Mouse (Mus musculus): Measurements from ENCODE around the gene Tradd.
"Not testable (repeated sequence)": the region's sequence is repeated elsewhere in the genome, so short reads cannot be mapped to it uniquely, and the experiment has no call there.

Tradd gene

GRCm38 (mm10) chr8:105251954-105252353, 12.5 kb downstream of the Tradd start:
- DNase-seq (ENCODE audit: low read depth, low spot score) = no peak

- DNase-seq (ENCODE audit: low read depth, low spot score) = no peak
Observed at GRCm38 (mm10) chr8:105241016-105241415, 23.4 kb downstream of the Tradd start.

GRCm38 (mm10) chr8:105237442-105238142, 26.8 kb downstream of the Tradd start:
- DNase-seq (ENCODE audit: low read depth, low spot score) = no peak

- DNase-seq (ENCODE audit: low read depth, low spot score) = no peak
Observed at GRCm38 (mm10) chr8:105235206-105235605, 29.2 kb downstream of the Tradd start.

- no peak for DNase-seq (ENCODE audit: low read depth, low spot score)
Observed at GRCm38 (mm10) chr8:105233126-105233935, 31.1 kb downstream of the Tradd start.

GRCm38 (mm10) chr8:105232321-105232693, 32.1 kb downstream of the Tradd start:
- DNase-seq (ENCODE audit: low read depth, low spot score) = not testable (repeated sequence)

- no peak for DNase-seq (ENCODE audit: low read depth, low spot score)
Observed at GRCm38 (mm10) chr8:105231503-105232320, 32.7 kb downstream of the Tradd start.

GRCm38 (mm10) chr8:105225917-105226316, 38.5 kb downstream of the Tradd start:
- DNase-seq (ENCODE audit: low read depth, low spot score) = no peak

GRCm38 (mm10) chr8:105225272-105225593, 39.2 kb downstream of the Tradd start:
- DNase-seq (ENCODE audit: low read depth, low spot score) = no peak

GRCm38 (mm10) chr8:105224413-105225271, 39.8 kb downstream of the Tradd start, which contains the start of gene D230025D16Rik:
Gene D230025D16Rik, plus strand, starts transcription at chr8:105225145.
- DNase-seq (ENCODE audit: low read depth, low spot score) = peak; percentile 95

GRCm38 (mm10) chr8:105223850-105224249, 40.6 kb downstream of the Tradd start:
- no peak for DNase-seq (ENCODE audit: low read depth, low spot score)

- DNase-seq (ENCODE audit: low read depth, low spot score) = peak; percentile 36
Observed at GRCm38 (mm10) chr8:105217926-105218522, 46.4 kb downstream of the Tradd start.

GRCm38 (mm10) chr8:105214104-105214503, 50.3 kb downstream of the Tradd start:
- DNase-seq (ENCODE audit: low read depth, low spot score) = no peak

- no peak for DNase-seq (ENCODE audit: low read depth, low spot score)
Observed at GRCm38 (mm10) chr8:105209153-105210110, 55.0 kb downstream of the Tradd start.

All from embryo, embryonic 11.5 days (tissue).